Mouse (Mus musculus): ENCODE measurements around the gene Slc2a3.

GRCm38 (mm10) chr6:122707036-122707800, 94.2 kb downstream of the Slc2a3 start, which contains the start of gene Nanog:
- TF ChIP-seq CTCF (IDR thresholded peaks at IDR 0.05; ENCODE audit: borderline replicate concordance, control insufficient read depth, extremely low read depth, insufficient read depth, low read length, poor library complexity) (no peak), POLR2A (IDR thresholded peaks at IDR 0.05; ENCODE audit: control insufficient read depth, extremely low read depth, insufficient read depth, low read length, poor library complexity) (no peak)

Data from thymus, adult 2 months (tissue).